Mouse (Mus musculus): Measurements from ENCODE around the gene Rnf208.

DNA sequence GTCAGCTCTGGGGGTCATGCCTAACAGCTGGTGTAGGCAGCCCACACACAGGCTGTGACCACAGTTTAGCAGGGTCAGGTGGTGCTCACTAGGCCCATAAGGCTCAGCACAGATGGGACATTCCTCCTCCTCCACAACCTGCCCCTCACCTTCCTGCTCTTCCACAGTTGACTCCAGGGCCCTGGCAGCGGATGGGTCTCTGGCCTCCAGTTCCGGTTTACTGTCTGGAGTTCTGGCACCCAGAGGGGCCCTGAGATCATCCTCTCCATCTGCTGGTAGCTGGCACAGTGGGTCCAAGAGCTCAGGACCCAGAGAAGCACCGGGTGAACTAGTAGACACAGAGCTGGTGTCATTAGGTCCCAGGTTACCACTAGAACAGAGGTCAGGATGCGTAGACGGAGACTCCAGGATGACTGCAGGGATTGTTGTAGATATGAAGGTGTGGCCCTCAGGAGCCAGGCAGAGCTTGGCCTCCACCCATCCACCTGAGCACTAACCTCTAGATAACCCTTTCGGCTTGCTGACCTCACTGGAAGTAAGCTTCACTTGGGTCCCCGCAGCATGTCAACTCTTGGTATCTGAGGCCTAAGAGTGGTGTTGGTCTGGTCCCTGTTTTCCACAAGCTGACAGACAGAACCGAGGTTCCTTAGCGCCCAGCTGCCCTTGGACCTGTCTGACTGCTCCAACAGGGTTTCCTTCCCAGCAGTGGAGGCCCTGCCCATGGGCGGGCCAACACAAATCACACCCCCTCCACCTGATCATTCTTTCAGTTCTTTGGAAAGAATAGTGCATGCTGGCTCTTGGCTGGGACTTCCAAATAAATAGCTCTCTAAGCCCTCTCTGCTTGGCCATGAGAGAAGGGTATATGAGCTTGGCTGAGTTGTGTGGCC lies 4.4 kb downstream of the Rnf208 start, which contains the start of gene AL732309.1:
- TF ChIP-seq CTCF (IDR thresholded peaks at IDR 0.05; ENCODE audit: borderline replicate concordance, control insufficient read depth, extremely low read depth, insufficient read depth, low read length, poor library complexity) (no peak), POLR2A (IDR thresholded peaks at IDR 0.05; ENCODE audit: control insufficient read depth, extremely low read depth, insufficient read depth, low read length, poor library complexity) (no peak)

All from thymus, adult 2 months (tissue).